Mouse (Mus musculus) intestine, embryonic 15.5 days (tissue): Measurements from ENCODE around the gene Slc35f4. TPM values are rescaled to one million over a fixed set of nuclear protein-coding genes. Genes with fewer than 3 reads are reported as not detected.

ENCODE experiments used
- ATAC-seq: fragments of 200-750 bp; cut with Nextera tagmentation; 2 replicates; pipeline ENCODE4 v1.8.0; 2017; ENCODE audit warnings: moderate TSS enrichment, moderate library complexity
- H3K27ac ChIP-seq: fragments of 300-500 bp; sonication (generic); 2 replicates; pipeline ENCODE4 v1.5.1; 2015; ENCODE audit warnings: mild to moderate bottlenecking, inconsistent platforms
- H3K27me3 ChIP-seq: fragments of 300-500 bp; sonication (generic); replicated peaks from 2 replicates; pipeline ENCODE4 v1.6.1; 2015; ENCODE audit warnings: inconsistent platforms
- H3K36me3 ChIP-seq: fragments of 300-500 bp; sonication (generic); 2 replicates; pipeline ENCODE4 v1.6.1; 2015; ENCODE audit warnings: inconsistent platforms
- H3K4me1 ChIP-seq: fragments of 300-500 bp; sonication (generic); replicated peaks from 2 replicates; pipeline ENCODE4 v1.6.1; 2015; ENCODE audit warnings: inconsistent platforms
- H3K4me2 ChIP-seq: fragments of 300-500 bp; sonication (generic); replicated peaks from 2 replicates; pipeline ENCODE4 v1.6.1; 2015; ENCODE audit warnings: mild to moderate bottlenecking, inconsistent platforms
- H3K4me3 ChIP-seq: fragments of 300-500 bp; sonication (generic); replicated peaks from 2 replicates; pipeline ENCODE4 v1.5.1; 2015; ENCODE audit warnings: inconsistent platforms
- H3K9ac ChIP-seq: fragments of 300-500 bp; sonication (generic); 2 replicates; pipeline ENCODE4 v1.6.1; 2015; ENCODE audit warnings: inconsistent platforms
- H3K9me3 ChIP-seq: fragments of 300-500 bp; sonication (generic); 2 replicates; pipeline ENCODE4 v1.6.1; 2016; ENCODE audit warnings: inconsistent platforms
- WGBS: fragments of 180-500 bp; shearing (Covaris S2); methylation state at CpG from one replicate; pipeline ENCODE4 v1.1.7; 2015; 5-methylcytosine and 5-hydroxymethylcytosine counted together
- polyA plus RNA-seq: library from polyadenylated mRNA; unstranded; fragments of >200 nt; fragmentation: Nextera tagmentation; extraction: Ambion mirVana; gene quantifications from 2 replicates; pipeline ENCODE4 v1.2.1, GENCODE M21; 2015

Gene Slc35f4
- polyA plus RNA-seq, 1 experiment from 2014 or later, result 0.25 TPM

- H3K4me1 ChIP-seq, result no peaks in the 10 kb centered on the region
- ATAC-seq, result no peak
- 69% methylated on average over 3 of the region's 3 CpGs for WGBS
- no peak overlapping the region for H3K4me3 ChIP-seq
- no peak overlapping the region for H3K9ac ChIP-seq
- H3K4me2 ChIP-seq, result no peak overlapping the region
- H3K36me3 ChIP-seq, result no peaks in the 10 kb centered on the region
- no peak overlapping the region for H3K27ac ChIP-seq
- no peaks in the 10 kb centered on the region for H3K9me3 ChIP-seq
- H3K27me3 ChIP-seq, result no peaks in the 10 kb centered on the region
Observed at GRCm38 (mm10) chr14:49460799-49461198, 65.0 kb downstream of the Slc35f4 start.

- H3K4me2 ChIP-seq, result no peak overlapping the region
- no peak overlapping the region for H3K27ac ChIP-seq
- no peaks in the 10 kb centered on the region for H3K27me3 ChIP-seq
- ATAC-seq, result no peak
- H3K36me3 ChIP-seq, result no peaks in the 10 kb centered on the region
- H3K9ac ChIP-seq, result no peak overlapping the region
- 83% methylated on average over 6 of the region's 6 CpGs for WGBS
- no peak overlapping the region for H3K4me3 ChIP-seq
- no peaks in the 10 kb centered on the region for H3K9me3 ChIP-seq
- H3K4me1 ChIP-seq, result no peaks in the 10 kb centered on the region
Observed at GRCm38 (mm10) chr14:49454283-49454914, 71.4 kb downstream of the Slc35f4 start.

- no peak for ATAC-seq
- H3K4me2 ChIP-seq, result no peak overlapping the region
- no peaks in the 10 kb centered on the region for H3K4me1 ChIP-seq
- H3K27ac ChIP-seq, result no peak overlapping the region
- H3K4me3 ChIP-seq, result no peak overlapping the region
- H3K9me3 ChIP-seq, result no peaks in the 10 kb centered on the region
- no peaks in the 10 kb centered on the region for H3K36me3 ChIP-seq
- H3K27me3 ChIP-seq, result no peaks in the 10 kb centered on the region
- WGBS, result 35% methylated on average over 3 of the region's 3 CpGs
- no peak overlapping the region for H3K9ac ChIP-seq
Observed at GRCm38 (mm10) chr14:49453782-49454181, 72.1 kb downstream of the Slc35f4 start.

GRCm38 (mm10) chr14:49447669-49448068 is 78.2 kb downstream of the Slc35f4 start:
- no peak for ATAC-seq
- H3K4me2 ChIP-seq, result no peak overlapping the region
- no peaks in the 10 kb centered on the region for H3K27me3 ChIP-seq
- no peak overlapping the region for H3K27ac ChIP-seq
- no peaks in the 10 kb centered on the region for H3K4me1 ChIP-seq
- no peaks in the 10 kb centered on the region for H3K36me3 ChIP-seq
- H3K4me3 ChIP-seq, result no peak overlapping the region
- 43% methylated on average over 7 of the region's 7 CpGs for WGBS
- no peak overlapping the region for H3K9ac ChIP-seq
- no peaks in the 10 kb centered on the region for H3K9me3 ChIP-seq

- H3K9ac ChIP-seq, result no peak overlapping the region
- no peaks in the 10 kb centered on the region for H3K36me3 ChIP-seq
- no peak for ATAC-seq
- no peaks in the 10 kb centered on the region for H3K4me1 ChIP-seq
- H3K27ac ChIP-seq, result no peak overlapping the region
- no peaks in the 10 kb centered on the region for H3K9me3 ChIP-seq
- WGBS, result 45% methylated on average over 7 of the region's 7 CpGs
- no peak overlapping the region for H3K4me3 ChIP-seq
- no peak overlapping the region for H3K4me2 ChIP-seq
- no peaks in the 10 kb centered on the region for H3K27me3 ChIP-seq
Observed at GRCm38 (mm10) chr14:49446461-49446860, 79.4 kb downstream of the Slc35f4 start.

GRCm38 (mm10) chr14:49436811-49437210 is 89.0 kb downstream of the Slc35f4 start:
- Histone ChIP-seq H3K4me2 (no peak overlapping the region), H3K9me3 (no peaks in the 10 kb centered on the region), H3K27ac (no peak overlapping the region), H3K36me3 (no peaks in the 10 kb centered on the region), H3K27me3 (no peaks in the 10 kb centered on the region), H3K9ac (no peak overlapping the region), H3K4me1 (no peaks in the 10 kb centered on the region), H3K4me3 (no peak overlapping the region)
- ATAC-seq, result no peak
- 95% methylated on average over 3 of the region's 3 CpGs for WGBS

GRCm38 (mm10) chr14:49431821-49432220 is 94.0 kb downstream of the Slc35f4 start:
- H3K36me3 ChIP-seq, result no peaks in the 10 kb centered on the region
- H3K4me1 ChIP-seq, result no peaks in the 10 kb centered on the region
- no peak overlapping the region for H3K4me3 ChIP-seq
- no peaks in the 10 kb centered on the region for H3K27me3 ChIP-seq
- H3K9me3 ChIP-seq, result no peaks in the 10 kb centered on the region
- no peak for ATAC-seq
- H3K9ac ChIP-seq, result no peak overlapping the region
- H3K27ac ChIP-seq, result no peak overlapping the region
- 75% methylated on average over 5 of the region's 5 CpGs for WGBS
- H3K4me2 ChIP-seq, result no peak overlapping the region

GRCm38 (mm10) chr14:49392482-49392881 is 133.4 kb downstream of the Slc35f4 start:
- Histone ChIP-seq H3K4me1 (no peaks in the 10 kb centered on the region), H3K4me3 (no peak overlapping the region), H3K27me3 (no peaks in the 10 kb centered on the region), H3K27ac (no peak overlapping the region), H3K36me3 (no peaks in the 10 kb centered on the region), H3K9ac (no peak overlapping the region), H3K4me2 (no peak overlapping the region), H3K9me3 (no peaks in the 10 kb centered on the region)
- WGBS, result 49% methylated on average over 1 of the region's 1 CpGs
- ATAC-seq, result no peak

- ATAC-seq, result no peak
Observed at GRCm38 (mm10) chr14:49362161-49362560, 163.7 kb downstream of the Slc35f4 start.

GRCm38 (mm10) chr14:49355561-49355960 is 170.3 kb downstream of the Slc35f4 start:
- Histone ChIP-seq H3K9me3 (no peaks in the 10 kb centered on the region), H3K4me3 (no peak overlapping the region), H3K4me2 (no peak overlapping the region), H3K27ac (no peak overlapping the region), H3K4me1 (no peaks in the 10 kb centered on the region), H3K9ac (no peak overlapping the region), H3K36me3 (no peaks in the 10 kb centered on the region), H3K27me3 (no peaks in the 10 kb centered on the region)
- no peak for ATAC-seq

More at GRCm38 (mm10) chr14:49362161-49362560, 163.7 kb downstream of the Slc35f4 start:
- Histone ChIP-seq H3K4me3 (no peak overlapping the region), H3K27me3 (no peaks in the 10 kb centered on the region), H3K4me1 (no peaks in the 10 kb centered on the region), H3K9ac (no peak overlapping the region), H3K36me3 (no peaks in the 10 kb centered on the region), H3K4me2 (no peak overlapping the region), H3K9me3 (no peaks in the 10 kb centered on the region), H3K27ac (no peak overlapping the region)
- 74% methylated on average over 2 of the region's 2 CpGs for WGBS

GRCm38 (mm10) chr14:49348897-49349250 is 177.0 kb downstream of the Slc35f4 start:
- no peaks in the 10 kb centered on the region for H3K36me3 ChIP-seq
- H3K4me3 ChIP-seq, result no peak overlapping the region
- no peaks in the 10 kb centered on the region for H3K27me3 ChIP-seq
- no peak overlapping the region for H3K4me2 ChIP-seq
- no peak for ATAC-seq
- no peaks in the 10 kb centered on the region for H3K4me1 ChIP-seq
- no peaks in the 10 kb centered on the region for H3K9me3 ChIP-seq
- WGBS, result 61% methylated on average over 1 of the region's 1 CpGs
- H3K27ac ChIP-seq, result no peak overlapping the region
- no peak overlapping the region for H3K9ac ChIP-seq

- no peak overlapping the region for H3K4me2 ChIP-seq
- 65% methylated on average over 7 of the region's 7 CpGs for WGBS
- no peak overlapping the region for H3K4me3 ChIP-seq
- H3K36me3 ChIP-seq, result no peaks in the 10 kb centered on the region
- no peak overlapping the region for H3K27ac ChIP-seq
- no peak for ATAC-seq
- no peaks in the 10 kb centered on the region for H3K4me1 ChIP-seq
- H3K9ac ChIP-seq, result no peak overlapping the region
- no peaks in the 10 kb centered on the region for H3K9me3 ChIP-seq
- no peaks in the 10 kb centered on the region for H3K27me3 ChIP-seq
Observed at GRCm38 (mm10) chr14:49348164-49348896, 177.5 kb downstream of the Slc35f4 start.

- no peak overlapping the region for H3K27ac ChIP-seq
- ATAC-seq, result no peak
- H3K27me3 ChIP-seq, result no peaks in the 10 kb centered on the region
- no peaks in the 10 kb centered on the region for H3K4me1 ChIP-seq
- H3K36me3 ChIP-seq, result no peaks in the 10 kb centered on the region
- no peak overlapping the region for H3K4me3 ChIP-seq
- no peak overlapping the region for H3K4me2 ChIP-seq
- H3K9me3 ChIP-seq, result no peaks in the 10 kb centered on the region
- H3K9ac ChIP-seq, result no peak overlapping the region
- WGBS, result 86% methylated on average over 2 of the region's 2 CpGs
Observed at GRCm38 (mm10) chr14:49345835-49346234, 180.0 kb downstream of the Slc35f4 start.
